Mouse (Mus musculus): Measurements from ENCODE around the gene Serpina12.

Gene Serpina12

DNA sequence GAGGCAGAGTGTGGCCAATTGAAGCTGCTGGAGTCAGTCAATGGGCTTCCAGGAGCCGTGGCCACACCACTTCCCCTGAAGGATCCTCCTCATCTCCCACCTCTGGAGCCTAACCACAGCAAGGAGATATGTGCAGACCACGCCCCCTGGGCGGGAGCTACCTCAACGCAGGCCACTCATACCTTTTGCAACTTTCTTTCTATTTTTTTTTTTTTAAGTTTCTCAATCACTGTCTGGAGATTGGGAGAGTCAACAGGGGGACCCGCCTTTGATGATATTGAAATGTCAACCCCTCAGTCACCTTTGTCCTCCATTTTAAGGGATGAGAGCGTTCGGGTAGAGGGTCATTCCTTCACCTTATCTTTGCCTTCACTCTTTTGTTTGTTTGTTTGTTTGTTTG lies at the start of gene Serpina12:
TSS of gene Serpina12 (minus strand) at position 101 of the 400 bp plus-strand sequence.
- DNase-seq (ENCODE audit: extremely low spot score, low read depth, low spot score): no peak

DNA sequence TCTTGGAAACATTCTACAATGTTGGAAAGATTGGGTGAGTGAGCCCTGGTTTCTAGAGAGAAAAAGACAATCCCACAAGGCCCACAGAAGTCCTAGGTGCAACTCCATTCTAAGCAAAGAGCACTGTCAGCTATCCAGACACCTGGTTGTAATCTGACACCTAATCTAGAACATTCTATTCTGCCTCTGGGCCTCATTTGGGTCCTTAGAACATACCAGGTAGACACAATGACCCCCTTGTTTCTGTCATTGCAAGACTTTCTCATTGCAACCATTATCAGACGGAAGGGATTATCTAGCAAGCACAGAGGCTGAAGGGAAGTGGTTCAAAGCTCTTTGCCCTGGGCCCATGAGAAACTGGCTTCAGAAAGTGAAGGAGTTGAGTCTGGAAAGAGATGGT lies 47.1 kb upstream of the Serpina12 start:
- no peak for DNase-seq (ENCODE audit: extremely low spot score, low read depth, low spot score)

GRCm38 (mm10) chr12:104090119-104090518 lies 45.9 kb upstream of the Serpina12 start:
- DNase-seq (ENCODE audit: extremely low spot score, low read depth, low spot score): no peak

DNA sequence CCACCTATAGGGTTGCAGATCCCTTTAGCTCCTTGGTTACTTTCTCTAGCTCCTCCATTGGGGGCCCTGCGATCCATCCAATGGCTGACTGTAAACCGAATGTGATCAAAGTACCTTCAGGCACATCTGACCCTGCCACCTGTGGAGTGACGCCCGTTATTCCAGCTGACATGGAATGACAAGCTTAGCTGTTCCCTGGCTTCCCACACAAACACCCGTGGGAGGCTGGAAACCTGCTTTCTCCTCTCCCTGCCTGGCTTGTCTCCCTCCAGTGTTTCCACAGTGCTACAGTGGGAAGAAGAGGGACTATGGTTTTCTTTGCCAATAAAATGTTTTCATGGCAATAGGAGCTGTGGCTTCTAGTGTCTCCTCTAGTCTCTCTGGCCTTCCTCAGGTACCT lies 28.0 kb upstream of the Serpina12 start:
- DNase-seq (ENCODE audit: extremely low spot score, low read depth, low spot score): no peak

GRCm38 (mm10) chr12:104071708-104072107 lies 27.5 kb upstream of the Serpina12 start:
- no peak for DNase-seq (ENCODE audit: extremely low spot score, low read depth, low spot score)

- DNase-seq (ENCODE audit: extremely low spot score, low read depth, low spot score): peak; percentile 14
These were observed 25.4 kb upstream of the Serpina12 start for GRCm38 (mm10) chr12:104069620-104070019.

DNA sequence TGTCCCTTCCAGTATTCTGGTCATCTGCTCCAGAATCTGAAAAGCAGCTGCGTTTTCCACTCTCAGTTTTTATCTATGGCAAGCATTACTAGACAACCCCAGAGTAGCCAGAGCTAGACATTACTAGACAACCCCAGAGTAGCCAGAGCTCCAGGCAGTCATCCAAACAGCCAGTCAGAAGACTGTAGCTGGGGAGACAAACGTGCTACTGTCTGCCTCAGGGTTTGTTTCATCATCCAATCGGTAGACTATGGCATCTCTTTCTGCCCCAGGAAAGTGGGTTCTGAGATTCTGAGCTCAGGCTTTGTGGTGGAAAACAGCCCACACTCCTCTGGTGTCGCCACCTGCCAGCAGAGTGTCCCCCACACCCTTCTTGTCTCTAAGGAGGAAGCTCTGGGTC lies 23.3 kb upstream of the Serpina12 start:
- no peak for DNase-seq (ENCODE audit: extremely low spot score, low read depth, low spot score)

DNA sequence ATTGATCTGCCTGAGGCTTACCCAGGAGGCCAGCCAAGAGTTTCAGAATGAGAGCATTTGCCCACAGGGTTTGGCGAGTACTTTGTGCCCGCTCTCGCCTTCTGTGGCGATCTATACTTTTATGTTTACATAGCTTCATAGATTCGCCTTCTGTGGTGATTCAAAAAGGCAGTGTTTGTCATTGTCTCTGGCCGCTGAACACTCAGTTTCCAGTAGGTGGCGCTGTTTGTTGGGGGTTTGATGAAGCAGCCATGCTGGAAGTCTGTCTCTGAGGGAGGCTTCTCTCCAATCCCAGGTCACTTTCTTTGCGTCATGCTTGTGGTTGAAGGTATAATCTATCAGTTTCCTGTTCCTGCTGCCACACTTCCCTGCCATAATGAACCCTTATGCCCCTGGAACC lies 22.0 kb upstream of the Serpina12 start:
- DNase-seq (ENCODE audit: extremely low spot score, low read depth, low spot score): peak; percentile 30

DNA sequence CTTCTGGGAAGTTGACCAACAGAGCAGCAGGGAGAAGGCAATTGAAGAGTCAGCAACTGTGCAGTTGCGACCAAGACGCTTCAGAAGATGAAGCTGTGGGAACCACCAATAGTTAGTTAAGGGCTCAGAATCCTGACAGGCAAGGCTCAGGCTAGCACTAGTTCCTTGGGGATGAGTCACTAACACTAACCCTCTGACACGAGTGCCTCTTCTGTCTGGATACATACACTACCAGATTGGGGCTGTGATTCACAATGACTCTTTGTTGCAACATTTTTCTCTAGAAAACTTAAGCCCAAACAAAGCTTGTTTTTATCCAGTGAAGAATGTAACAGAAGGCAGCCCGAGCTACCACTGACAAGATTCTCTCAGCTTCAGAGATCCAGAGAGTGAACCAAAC lies 20.8 kb upstream of the Serpina12 start:
- no peak for DNase-seq (ENCODE audit: extremely low spot score, low read depth, low spot score)

DNA sequence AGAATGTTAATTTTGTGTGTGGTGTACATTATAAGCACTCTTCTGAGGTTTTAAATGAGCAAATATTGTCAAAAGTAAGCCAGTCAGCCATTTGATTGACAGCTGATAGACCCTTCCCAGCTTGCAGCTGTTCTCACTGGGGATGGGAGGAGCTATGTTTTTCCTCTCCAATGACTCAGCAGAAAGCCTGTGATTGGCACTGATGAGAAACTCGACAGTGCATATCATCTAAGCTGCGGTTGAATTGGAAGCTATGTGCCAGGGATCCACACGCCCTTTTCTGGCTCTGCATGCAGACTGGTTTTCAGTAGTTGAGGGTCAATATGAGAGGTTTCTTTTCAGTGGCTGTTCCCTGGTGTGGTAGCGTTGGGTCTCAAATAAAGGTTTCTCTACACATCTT lies 20.3 kb upstream of the Serpina12 start:
- DNase-seq (ENCODE audit: extremely low spot score, low read depth, low spot score): no peak

DNA sequence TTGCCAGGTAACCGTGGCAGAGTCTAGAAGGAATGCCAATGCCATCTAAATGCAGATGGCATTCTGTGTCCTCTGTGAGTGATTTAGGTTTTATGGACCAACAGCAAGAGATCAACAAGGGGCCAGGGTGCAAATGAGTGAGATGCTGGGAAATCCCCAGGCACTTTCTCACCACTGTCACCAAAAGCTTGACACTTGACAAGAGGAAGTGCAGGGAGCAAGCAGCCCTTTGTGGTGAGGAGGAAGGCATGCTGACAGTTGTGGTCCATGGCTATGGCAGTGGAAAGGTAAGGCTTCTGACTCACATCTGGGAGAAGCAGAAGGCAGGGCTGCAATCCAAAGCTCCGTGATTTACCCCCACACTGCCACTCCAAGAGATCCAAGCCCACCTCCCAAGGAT lies 17.6 kb upstream of the Serpina12 start:
- DNase-seq (ENCODE audit: extremely low spot score, low read depth, low spot score): no peak

DNA sequence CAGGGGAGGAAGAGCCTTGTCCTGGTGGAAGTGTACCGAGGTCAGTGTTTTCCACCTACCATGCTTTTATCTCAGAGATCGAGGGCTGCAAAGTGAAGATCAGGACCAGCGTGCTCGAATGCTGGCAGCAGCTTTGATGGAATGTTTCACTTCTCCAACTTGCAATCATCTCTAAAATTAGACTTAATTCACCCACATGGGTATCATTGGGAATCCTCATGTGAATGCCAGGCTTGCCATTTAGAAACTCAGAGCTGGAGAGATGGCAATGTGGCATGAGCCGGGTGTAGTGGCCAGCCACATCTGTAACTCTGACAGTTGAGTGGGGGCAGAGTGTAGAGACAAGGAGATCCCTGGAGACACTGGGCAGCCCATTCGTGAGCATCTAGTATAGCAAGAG lies 15.9 kb upstream of the Serpina12 start:
- no peak for DNase-seq (ENCODE audit: extremely low spot score, low read depth, low spot score)

GRCm38 (mm10) chr12:104057531-104057930 lies 13.3 kb upstream of the Serpina12 start:
- no peak for DNase-seq (ENCODE audit: extremely low spot score, low read depth, low spot score)

DNA sequence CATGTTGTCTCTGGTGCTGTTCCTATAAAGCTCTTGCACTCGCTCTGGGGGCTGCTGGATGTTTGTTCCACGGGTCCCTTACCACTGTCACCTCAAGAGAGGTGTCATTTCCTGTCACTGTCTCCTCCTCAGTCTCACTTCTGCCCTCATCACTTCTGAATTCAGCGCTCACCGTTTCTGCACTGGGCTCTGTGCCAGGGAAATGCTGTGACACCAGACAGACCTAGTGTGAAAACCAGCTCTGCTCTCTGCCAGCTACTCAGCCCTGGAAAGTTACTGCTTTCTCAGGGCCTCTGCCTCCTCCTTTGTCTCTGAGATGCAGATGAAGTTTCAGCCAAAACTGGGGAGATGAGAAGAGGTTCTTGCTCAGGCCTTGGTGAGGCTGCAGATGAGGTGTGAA lies 12.8 kb upstream of the Serpina12 start:
- no peak for DNase-seq (ENCODE audit: extremely low spot score, low read depth, low spot score)

DNA sequence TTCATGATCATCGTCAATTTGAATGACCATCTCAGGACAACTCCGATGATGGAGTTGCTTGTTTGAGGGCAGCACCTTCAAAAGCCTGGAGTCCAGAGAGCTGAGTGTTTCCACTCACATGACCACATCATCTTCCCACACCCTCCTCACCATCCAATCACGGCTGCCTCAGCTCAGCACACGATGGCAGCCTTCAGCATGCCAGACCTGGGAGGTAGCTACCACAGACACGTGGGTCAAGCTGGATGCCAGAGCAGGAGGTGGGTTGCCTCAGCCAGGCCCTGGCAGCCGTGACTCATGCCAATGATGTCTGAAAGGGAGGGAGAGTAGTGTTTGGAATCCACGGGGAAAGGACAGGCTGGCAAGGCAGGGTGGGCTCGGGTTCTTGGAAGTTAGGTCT lies 11.5 kb upstream of the Serpina12 start:
- no peak for DNase-seq (ENCODE audit: extremely low spot score, low read depth, low spot score)

DNA sequence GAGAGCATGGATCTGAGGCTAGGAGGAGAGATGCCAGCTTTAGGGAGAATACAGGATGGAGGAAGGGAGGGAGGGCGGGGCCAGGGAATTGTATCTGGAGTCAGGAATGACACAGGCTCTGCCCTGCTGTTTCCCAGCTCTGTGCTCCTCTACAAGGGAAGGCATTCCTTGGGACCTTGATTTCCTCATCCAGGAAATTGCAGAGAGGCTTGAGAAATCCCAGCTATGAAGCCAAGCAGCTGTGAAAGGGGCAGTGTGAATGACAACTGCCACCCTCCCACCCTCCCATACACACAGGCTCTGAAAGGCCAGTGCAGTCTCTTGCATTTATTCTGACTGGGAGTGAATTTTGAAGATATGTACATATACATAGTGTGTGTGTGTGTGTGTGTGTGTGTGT lies 9.8 kb upstream of the Serpina12 start:
- no peak for DNase-seq (ENCODE audit: extremely low spot score, low read depth, low spot score)

DNA sequence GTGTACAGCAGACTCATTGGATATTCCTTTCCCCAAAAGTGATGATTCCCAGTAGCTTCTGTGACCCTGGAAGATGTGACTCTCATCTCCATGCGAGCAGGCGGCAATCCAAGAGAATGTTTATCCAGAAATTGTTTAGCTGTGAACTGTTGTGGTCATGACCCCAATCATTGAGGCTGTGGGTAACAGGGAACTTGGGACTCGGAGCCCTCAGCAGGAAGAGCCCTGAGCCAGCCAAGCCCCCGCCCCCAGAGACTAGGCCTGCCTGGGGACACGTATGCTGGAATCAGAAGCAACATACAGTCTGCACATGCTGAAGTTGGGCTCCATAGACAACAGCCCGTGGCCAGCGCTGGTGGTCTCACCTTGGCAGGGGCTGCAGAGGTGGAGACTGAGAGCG lies 1.5 kb upstream of the Serpina12 start:
- DNase-seq (ENCODE audit: extremely low spot score, low read depth, low spot score): no peak

DNA sequence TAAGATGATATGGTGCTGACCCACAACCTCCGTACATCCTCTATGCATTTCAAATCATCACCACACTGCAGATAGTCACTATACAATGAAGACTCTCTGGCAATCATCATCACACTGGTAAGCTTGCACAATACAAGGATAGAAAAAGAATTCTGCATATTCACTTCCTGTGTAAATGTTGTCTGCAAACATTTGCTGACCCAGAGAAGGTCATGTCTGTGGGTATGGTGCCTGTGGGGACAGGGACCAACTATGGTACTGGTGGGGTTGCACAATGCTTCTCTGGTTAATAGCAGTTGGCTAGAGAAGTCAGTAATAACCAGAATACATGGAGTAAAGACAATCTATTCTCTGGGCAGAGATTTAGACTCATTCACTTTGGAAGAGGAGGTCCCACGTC lies 1.5 kb downstream of the Serpina12 start:
- no peak for DNase-seq (ENCODE audit: extremely low spot score, low read depth, low spot score)

DNA sequence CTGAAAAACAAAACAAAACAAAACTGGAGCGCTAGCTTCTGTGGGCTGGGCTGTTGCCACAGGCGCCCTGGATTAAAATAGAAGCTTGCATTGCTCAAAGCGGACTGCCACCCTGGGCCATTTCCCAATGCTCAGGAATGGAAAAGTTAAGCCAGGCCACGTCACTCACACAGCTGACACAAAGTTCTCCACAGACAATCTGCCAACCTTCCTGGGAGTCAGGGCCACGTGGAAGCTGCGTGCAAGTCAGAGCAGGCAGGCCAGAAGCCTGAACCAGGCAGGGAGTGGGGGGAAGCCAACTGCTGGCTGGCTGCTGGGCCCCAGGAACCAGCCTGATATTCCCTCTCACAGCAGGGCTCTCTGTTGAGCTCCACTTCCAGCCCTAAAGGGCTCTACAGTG lies 2.8 kb downstream of the Serpina12 start:
- no peak for DNase-seq (ENCODE audit: extremely low spot score, low read depth, low spot score)

- DNase-seq (ENCODE audit: extremely low spot score, low read depth, low spot score): no peak
These were observed 6.1 kb downstream of the Serpina12 start for GRCm38 (mm10) chr12:104038181-104038580.

- DNase-seq (ENCODE audit: extremely low spot score, low read depth, low spot score): no peak
These were observed 10.5 kb downstream of the Serpina12 start for GRCm38 (mm10) chr12:104033752-104034151.

DNA sequence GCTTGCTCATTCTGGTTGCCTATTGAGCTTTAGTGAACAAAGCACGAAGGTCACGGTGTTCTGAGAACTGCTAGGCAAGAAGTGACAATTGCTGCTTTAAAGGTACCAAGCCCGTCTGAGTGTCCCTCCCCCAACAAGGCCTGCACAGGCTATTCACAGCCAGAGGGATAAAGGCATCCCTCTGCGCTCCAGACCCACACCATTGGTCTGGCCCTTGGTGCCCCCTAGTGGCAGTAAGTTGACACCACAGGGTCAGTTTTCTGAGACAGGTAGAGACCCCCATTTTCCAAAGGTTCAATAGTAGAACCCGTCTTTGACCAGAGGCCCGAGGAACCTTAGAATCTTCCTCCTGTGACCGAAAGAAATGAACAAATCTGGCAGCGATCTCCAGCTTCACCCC lies 14.3 kb downstream of the Serpina12 start:
- DNase-seq (ENCODE audit: extremely low spot score, low read depth, low spot score): no peak

GRCm38 (mm10) chr12:104015280-104015679 lies 29.0 kb downstream of the Serpina12 start:
- DNase-seq (ENCODE audit: extremely low spot score, low read depth, low spot score): no peak

GRCm38 (mm10) chr12:104013620-104014019 lies 30.6 kb downstream of the Serpina12 start, which contains the start of gene Serpina9:
Gene Serpina9, minus strand, starts transcription at chr12:104013755.
- no peak for DNase-seq (ENCODE audit: extremely low spot score, low read depth, low spot score)

All from hindlimb bud, embryonic 11.5 days (tissue).